Mouse (Mus musculus): ENCODE measurements around the gene Ppef1.

GRCm38 (mm10) chrX:160745399-160745798 is 9.8 kb upstream of the Ppef1 start:
- TF ChIP-seq CTCF (IDR thresholded peaks at IDR 0.05; ENCODE audit: control insufficient read depth, insufficient read depth, insufficient replicate concordance, low read depth, low read length) (no peak), POLR2A (IDR thresholded peaks at IDR 0.05; ENCODE audit: control insufficient read depth, low read depth, low read length) (no peak)
